Mouse (Mus musculus) ovary, postnatal 14 days (tissue): ENCODE measurements around the gene Nfkb1.

ENCODE experiments used
- DNase-seq: peaks from one replicate; pipeline ENCODE4 v3.0.0; 2022; ENCODE audit warnings: low spot score

Gene Nfkb1

DNA sequence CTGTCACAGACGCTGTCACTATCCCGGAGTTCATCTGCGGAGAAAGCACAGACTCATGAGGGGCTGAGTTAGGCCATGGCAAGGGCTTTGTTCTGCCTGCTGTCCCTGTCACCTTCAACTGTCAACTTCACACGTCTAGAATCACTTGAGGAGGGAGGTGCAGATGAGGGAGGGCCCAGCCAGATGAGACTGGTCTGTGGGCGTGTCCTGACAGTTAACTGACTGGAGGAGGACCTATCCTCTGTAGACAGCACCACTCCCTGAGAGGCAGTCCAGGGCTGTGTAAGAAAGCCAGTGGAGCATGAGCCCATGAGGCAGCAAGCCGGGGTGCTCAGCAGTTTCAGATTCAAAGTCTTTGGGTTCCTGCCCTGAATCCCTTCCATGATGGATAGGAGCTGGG is 105.9 kb downstream of the Nfkb1 start:
- DNase-seq = no peak

DNA sequence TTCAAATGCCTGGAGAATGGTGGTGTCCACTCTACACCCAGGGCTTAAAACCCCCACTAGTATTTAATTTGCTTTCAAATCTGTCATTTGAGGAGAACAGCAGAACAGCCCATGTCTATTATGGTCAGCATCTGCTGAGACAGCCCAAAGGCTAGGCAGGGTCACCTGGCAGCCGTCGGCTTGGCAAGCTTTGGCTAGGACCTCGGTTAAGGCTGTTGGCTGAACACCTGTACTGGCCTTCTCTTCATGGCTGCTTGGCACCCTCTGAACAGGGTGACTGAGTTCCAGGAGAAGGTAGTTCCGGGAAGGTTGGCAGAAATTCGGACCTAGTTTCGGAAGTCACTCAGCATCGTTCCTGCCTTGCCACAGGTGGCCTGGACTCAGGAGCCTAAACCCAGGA is 109.1 kb downstream of the Nfkb1 start:
- no peak for DNase-seq

DNA sequence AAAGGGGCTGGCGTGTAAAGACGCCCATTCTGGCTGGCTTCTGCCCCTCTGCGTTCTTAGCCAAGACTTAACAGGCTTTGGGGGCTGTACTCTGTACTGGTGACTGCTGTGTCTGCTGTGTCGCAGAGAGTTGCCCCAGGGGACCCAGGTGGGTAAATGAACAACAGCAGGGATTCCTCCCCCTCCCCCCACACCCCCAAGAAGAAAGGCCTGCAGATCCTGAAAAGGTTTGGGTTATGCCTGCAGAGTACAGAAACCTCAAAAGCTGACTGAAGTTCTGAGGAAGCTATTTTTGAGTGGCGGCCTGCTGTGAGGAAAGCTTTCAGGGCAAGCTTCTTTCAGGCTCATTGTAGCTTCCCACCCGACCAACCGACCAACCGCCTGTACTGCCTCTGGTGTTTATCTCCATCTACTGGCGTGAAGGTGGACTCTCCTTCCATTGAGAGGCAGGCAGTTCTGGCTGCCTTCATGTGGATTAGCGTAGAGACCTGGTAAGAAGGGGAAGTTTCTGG is 109.7 kb downstream of the Nfkb1 start:
- DNase-seq = no peak

DNA sequence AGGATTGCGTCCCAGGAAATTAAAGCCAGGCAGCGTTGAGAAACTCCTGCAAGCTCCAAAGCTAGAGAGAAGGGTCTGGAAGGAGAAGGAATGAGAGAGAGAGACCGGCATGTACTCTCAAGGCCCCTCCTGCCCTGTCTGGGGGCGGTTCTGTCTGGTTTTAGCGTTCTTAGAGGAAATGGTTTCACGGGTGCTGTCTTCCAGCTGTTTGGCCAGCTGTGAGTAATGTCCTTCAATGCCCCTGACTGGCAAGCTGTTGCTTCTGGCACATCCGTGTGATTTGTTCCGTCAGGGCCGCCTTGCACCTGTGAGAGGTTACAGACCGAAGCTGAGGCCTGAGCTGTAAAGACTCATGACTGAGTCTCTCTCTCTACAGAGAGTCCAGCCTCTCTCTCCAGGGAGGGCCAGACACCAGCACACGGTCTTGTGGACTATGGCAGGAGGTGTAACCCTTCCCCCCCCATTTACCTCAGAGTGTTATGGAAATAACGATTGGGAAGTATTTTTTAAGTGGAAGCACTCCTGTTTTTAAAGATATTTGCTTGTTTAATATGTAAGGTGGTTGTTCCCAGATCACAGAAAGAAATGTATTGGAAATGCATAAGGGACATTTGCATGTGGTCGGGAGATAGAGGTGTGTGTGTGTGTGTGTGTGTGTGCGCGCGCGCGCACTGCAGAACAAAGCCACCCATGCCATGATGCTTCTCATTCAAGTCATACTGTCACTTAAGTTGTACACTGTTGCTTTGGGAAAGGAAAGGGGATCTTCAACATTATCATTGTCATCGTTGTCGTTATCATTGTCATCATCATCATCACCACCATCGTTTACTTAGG is 110.7 kb downstream of the Nfkb1 start:
- DNase-seq = no peak

DNA sequence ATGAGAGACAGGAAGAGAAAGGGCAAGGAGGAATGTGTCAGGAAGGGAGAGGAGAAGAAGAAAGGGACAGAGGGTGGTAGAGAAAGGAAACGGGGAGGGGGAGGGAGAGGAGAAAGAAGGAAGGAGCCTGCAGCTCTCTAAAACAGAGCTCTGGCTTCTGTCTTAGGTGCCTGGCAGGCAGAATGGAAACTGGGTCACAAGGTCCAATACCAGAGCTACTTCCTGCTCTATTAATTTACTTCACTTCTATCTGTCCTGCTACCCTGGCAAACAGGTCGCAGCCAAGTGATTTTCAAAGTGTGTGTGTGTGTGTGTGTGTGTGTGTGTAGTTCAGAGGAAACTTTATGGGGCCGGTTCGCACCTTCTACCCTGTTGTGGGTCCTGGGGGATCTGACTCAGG is 112.2 kb downstream of the Nfkb1 start:
- DNase-seq = no peak

DNA sequence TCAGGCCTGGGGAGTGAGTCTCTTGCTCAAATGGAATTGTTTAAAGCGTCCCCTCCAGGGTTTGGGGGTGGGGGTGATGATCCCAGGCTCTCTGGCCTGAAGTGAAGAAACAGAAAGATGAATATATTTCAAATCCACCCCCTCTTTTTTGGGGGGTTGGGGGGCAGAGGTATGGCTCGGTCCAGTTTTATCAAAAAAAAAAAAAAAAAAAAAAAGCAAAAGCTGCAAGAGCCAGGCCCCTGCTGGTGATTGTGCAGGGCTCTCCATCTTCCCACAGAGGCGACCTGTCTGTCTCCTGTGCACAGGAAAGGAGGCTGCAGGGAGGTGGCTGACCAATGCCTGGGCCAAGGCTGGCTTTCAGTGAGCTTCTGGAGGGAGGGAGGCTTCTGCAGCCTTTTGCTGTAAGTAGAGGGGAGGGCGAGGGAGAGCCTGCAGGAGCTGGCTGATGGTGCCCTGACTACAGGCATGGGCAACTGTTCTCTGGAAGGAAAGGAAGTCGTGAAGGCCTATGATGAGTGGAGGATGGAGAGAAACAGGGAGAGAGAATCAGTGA is 112.7 kb downstream of the Nfkb1 start:
- no peak for DNase-seq

DNA sequence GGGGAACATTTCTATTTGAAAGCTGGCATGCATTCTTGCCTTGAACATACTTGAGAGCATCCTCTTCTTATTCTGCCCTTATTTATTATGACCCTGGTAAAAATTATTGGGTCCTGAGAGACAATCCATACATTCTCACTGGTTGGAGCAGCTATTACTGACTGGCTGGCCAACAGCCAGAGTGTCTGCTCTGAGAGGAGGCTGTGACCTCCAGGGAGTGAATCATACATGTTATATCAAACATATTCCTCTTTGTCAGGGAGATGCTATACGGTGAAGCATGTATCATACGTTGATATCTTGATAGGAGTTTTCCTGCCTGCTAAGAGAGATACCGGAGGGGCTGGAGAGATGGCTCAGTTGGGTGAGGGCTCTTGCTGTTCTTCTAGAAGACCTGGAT is 116.2 kb downstream of the Nfkb1 start:
- no peak for DNase-seq

DNA sequence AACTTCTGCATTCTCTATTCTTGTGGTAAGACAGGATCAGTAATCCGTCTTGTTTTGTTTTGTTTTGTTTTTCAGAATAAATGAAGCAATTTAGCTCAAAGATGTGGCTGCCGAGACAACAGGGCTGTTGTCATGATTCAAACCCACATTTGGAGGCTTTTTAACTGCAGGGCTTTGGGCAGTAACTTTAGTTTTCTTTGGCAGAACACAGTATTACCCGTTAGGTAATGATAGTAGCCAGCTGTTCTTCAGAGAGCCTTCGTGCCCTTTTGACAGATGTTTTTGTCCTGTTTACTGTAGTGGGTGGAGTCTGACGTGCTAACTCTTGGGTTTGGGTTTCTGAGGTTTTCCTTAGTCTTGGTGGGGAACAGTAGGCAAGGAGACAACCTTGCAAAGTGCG is 118.3 kb downstream of the Nfkb1 start:
- DNase-seq = no peak

DNA sequence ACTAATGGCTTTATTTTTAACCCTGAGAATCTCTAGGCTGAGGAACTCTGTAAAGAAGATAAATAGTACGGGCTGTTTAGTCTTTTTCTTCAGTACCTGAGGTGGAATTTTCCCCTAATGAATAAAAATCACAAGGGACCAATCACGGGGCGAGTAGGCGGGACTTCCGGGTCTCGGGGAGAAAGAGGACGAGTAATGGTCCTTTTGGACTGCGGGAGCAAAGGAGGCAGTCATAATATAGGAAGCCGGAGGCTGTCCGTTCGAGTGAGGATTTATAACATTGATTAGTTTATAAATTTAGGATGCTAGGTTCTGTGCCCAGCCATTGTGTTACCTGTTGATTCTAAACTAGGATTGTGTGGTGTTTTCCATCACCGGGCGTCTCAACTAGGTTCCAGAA is 119.8 kb downstream of the Nfkb1 start:
- no peak for DNase-seq

DNA sequence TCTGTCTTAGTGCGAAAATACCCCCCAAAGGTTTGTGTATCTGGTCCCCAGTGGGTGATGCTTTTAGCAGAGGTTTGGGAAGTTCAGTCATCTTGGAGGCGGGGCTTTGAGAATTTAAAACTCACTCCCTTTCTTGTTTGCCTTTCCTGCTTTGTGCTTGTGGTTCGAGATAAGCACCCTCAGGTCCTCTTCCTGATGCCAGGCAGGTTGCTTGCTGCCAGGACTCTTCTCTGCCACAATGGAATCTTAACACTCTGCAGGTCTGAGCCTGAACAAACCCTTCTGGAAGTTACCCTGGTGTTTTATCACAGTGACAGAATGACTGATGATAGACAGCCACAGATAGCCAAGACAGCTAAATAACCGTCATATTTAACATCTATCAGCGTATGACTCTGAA is 122.7 kb downstream of the Nfkb1 start:
- DNase-seq = no peak

DNA sequence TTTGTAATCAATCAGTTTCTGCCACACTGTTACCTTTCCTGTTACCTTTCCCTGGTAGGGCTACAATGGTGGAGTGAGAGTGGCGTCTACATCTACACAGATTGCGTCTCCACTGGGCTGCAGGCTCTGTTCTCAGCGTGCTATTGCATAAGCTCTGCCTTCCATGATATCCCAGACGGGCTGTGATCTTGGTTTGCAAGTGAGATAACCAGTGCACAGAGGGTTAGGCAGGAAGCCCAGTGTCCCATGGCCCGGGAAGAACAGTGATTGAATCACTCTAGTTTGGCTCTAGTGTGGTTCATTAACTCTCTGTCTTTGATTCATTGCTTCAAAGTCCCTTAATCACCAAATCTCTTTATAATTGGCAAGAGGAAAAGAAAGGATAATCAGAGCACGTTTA is 123.5 kb downstream of the Nfkb1 start:
- no peak for DNase-seq

DNA sequence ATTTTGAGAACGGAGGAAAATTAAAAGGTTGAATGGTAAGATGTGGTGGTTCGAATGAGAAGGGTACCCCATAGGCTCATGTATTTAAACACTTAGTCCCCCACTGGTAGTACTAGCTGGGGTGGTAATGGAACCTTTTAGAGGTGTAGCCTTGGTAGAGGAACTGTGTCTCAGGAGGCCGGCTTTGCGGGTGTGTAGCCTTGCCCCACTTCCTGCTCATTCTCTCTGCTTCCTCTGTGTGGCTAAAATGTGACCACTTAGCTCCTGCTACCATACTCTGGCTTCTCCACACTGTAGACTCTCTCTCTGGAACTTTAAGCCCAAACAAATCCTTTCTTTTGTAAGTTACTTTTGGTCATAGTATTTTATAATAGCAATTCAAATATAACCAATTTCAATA is 126.0 kb downstream of the Nfkb1 start:
- no peak for DNase-seq

DNA sequence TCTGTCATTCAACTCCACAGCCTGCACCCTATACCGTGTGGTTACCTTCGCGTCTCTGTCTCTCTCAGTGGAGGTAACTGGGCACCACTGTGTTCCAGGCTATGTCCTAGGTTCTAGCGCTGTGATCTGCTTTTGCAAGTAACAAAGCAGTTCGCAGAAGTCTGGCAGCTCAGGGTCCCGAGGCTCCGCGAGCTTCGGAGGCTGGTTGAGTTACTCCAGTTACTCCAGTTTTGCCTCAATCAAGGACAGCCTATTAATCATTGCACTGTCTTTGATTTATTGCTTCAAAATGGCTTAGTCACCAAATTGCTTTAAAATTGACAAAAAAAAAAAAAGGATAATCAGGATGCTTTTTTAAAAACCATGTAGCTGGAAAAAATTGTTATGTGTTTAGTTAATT is 126.6 kb downstream of the Nfkb1 start:
- no peak for DNase-seq

DNA sequence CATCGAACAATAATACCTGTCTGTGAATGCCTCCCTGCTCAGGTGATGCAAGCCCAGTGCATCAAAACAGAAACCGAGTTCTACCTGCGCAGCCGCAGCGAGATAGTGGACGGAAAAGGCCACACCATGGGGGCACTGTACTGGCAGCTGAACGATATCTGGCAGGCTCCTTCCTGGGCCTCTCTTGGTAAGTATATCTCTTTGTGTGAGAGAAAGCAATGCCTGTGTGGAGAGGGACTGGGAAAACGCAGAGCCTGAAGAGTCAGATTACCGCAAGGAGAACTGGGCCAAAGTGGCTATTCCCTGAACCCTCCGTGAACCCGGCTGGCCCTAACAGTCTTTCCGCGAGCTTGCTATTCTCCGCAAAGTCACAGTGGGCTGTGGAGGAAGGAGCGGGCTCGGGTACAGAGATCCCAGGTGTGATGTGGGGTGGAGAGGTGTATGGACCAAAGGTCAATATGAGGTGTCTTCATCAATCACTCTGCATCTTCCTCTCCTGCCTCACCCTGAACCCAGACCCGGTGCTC is 128.1 kb downstream of the Nfkb1 start:
- DNase-seq = no peak

DNA sequence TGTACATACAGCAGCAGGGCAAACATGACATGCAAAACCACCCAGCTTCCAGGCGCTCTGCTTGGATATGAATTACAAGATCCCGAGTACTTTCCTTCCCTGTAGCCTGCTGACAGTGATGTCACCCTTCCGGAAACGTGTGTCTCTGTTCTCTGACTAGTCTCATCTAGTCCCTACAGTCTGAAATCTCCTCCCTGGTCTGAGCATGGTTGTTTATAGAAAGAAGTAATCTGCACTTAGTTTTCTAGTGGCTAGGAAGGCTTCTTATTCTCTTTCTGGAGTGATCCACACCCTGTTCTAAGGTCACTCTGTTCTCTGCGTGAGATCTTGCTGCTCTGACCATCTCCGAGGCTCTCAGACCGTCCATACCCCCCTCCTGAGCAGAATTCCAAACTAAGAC is 129.3 kb downstream of the Nfkb1 start:
- DNase-seq = no peak

DNA sequence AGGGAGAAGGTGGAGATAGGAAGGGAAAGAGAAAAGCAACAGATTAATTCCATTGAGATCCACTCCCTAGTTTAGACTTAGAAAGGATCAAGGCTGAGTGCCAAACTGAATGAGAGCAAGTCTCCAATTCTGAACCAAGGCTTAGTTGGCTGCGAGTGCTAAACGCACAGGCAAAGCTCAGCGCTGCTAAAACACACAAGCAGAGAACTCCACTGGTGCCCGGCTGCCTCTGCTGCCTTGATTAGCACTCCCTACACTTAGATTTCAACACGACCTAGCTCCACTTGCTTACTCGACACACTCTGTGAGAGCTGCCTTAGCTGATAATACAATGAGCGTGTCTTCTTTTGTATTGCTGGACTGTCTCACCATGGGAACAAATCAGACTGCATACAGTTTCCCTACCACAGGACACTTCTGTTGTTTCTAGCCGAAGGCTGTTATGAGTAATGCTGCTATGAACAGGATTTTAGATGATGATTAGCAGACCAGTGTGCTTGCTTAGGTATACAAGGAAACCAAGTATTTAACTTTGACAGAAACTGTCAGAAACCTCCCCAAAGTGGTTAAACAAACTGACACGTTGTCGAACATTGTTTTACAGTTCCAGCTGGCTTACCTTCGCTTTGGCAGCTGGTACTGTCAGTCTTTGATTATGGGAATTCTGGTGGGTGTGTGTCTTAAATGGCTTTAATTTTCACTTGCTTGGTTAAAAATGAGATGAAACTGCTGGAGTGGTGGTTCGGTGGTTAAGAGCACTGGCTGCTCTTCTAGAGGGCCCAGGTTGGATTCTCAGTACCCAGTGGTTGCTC is 134.3 kb downstream of the Nfkb1 start:
- DNase-seq = no peak

DNA sequence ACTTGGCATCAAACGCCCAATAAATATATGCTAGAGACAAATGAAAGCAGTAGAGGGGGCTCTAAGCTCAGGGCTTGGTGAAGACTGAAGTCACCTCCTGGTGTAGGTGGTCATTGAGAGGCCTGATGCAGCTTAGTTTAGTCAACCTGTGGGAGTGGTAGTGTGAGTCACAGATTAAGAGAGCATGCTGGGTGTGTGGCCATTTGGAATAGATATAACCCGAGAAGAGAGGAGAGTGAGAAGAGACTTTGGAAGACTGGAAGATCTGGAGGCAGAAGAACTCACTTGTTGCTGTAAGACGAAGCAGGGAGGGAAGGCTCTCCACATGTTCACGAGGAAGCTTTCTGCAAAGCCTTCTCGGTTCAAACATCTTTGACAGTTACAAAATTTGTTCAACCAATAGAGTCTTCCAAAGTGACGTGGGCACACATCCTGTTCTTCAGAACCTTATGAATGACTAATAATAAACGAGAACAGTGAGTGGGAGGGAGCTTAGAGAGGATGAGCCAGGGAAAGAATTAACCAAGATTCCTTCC is 135.2 kb downstream of the Nfkb1 start:
- no peak for DNase-seq

DNA sequence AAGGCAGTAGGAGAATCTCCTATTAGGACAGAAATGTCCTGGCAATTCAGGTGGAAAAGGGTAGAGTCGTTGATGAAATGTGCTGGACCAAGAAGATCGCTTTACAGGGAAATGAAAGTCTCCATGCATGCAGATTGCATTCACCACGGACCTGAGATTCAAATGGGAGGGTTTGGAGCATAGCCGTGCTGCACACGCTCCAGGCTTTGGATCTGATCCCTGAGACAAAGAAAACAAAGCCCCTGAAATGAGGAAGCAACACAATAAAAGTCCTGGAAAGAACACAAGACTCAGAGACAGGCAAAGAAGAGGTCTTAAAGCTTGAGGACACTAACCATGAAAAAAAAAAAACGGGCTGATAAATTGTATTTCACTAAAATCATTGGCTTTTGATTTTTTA is 136.2 kb downstream of the Nfkb1 start:
- DNase-seq = no peak

DNA sequence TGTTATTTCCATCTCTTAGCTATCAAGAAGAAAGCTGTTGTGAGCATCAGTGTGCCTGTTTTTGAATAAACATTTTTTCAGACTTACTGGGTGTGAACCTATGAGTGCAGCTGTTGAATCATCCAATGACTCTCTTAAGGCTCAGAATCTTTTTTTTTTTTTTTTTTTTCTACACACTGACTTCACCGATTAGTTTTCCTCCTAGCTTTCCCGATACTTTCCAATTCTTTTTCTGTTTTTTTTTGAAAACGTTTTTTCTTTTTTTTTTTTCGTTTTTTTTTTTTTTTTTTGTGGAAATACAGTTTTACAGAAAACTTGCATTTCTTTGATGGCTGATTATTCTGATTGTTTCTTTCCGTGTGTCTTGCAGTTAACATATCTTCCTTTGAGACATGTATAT is 138.5 kb downstream of the Nfkb1 start:
- DNase-seq = no peak

DNA sequence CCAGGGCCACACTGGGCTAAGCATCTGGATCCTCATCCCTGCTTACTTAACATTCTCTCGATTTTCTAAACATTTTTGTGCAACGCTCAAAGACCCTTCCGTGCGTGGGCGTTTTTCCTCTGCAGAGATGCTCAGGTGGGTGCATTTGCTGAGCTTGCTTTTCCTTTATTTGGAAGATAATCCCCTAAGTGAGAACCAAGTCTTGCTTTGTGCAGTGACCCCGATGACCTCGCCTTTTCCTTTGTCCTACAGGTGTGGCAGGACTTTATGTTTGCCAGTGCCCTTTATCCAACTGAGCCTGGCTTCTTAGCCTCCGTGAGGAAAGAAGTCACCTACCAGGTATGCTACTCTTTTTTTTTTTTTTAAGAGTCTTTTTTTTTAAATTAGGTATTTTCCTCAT is 144.0 kb downstream of the Nfkb1 start:
- DNase-seq = no peak

DNA sequence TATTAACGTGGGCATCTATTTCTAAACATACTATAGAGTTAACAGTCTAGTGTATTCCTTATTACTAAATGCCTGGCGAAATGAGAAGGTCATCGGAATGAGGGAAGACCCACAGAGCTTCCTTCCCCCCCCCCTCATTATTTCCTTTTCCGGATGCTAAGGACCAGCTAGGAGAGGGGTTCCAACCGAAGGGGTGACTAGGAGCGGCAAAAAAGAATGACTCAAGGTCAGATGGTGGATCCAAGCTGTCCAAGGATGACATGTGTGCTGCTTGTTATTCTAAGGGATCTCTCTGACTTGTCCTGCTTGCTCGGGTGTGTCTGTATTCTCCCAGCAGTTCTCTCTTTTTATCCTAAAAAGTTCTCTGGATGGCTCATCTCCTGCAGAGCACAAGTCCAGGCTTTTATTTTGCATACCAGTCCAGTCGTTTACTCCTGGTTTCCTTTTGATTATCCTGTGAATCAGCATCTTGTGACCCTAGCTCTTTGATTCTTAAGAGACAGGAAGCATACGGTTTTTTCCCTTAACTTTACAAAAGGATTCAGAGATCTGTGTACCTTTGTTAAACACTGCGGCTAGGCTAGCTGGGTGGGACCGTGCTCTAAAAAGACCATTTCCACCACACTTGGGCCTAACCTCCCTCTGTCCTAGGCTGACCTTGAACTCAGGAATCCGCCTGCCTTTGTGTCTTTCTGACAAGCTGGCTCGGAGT is 145.0 kb downstream of the Nfkb1 start:
- no peak for DNase-seq
